Mouse (Mus musculus): ENCODE data around the gene Kiss1.
"Not testable (repeated sequence)": the region's sequence is repeated elsewhere in the genome, so short reads cannot be mapped to it uniquely, and the experiment has no call there.

Kiss1 gene

DNA sequence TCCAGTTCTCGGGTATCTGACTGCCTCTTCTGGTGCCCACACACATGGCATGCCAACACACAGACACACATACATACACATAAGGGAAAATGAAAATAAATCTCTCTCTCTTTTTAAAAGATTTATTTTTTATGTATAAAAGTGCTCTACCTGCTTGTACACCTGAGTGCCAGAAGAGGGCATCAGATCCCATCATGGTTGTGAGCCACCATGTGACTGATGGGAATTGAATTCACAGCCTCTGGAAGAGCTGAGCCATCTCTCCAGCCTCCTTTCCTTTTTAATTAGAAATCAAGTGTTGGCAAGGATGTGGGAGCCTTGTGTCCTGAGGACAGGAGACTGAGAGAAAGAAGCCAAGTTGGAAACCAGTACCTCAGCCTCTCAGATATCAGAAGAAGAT is 4.5 kb upstream of the Kiss1 start:
- no peak for DNase-seq (ENCODE audit: low read depth in 2 of 2, low spot score in 2 of 2)

DNA sequence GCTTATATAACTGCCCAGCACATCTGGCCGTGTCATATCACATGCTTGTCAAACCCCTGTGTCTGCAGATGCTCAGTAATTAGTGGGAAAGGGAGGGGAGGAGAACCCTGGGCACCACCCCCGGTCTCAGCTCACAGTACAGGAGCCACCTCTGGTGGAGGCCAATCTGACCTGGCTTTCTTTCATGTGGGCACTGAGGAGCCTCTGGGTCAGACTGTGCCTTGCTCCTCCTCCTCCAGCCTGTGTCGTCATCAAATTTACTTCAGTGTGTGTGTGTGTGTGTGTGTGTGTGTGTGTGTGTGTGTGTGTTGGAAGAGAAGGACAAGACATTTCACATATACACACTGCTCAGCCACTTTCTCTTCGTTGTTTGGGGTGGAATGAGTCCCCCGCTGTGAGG is 1.7 kb downstream of the Kiss1 start:
- no peak for DNase-seq (ENCODE audit: low read depth in 2 of 2, low spot score in 2 of 2)

DNA sequence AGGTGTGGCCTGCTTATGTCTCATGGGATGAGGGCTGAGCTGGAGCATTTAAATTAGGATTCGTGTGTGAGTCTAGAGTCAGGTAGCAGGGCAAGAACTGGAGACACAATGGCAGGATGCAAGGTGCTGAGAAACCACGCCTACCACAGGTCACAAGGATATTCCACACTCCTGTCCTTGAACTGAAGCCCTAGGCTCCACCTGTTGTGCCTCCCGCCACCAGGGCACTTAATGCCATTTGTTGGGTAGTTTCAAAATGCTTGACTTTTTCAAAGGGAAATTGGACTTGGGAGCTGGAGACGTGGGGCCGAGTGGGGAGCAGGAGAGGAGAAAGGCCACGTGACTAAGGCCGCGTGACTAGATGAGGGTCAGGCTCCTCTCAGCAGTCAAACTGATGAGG is 4.3 kb downstream of the Kiss1 start:
- DNase-seq (ENCODE audit: low read depth in 2 of 2, low spot score in 2 of 2) = no peak

DNA sequence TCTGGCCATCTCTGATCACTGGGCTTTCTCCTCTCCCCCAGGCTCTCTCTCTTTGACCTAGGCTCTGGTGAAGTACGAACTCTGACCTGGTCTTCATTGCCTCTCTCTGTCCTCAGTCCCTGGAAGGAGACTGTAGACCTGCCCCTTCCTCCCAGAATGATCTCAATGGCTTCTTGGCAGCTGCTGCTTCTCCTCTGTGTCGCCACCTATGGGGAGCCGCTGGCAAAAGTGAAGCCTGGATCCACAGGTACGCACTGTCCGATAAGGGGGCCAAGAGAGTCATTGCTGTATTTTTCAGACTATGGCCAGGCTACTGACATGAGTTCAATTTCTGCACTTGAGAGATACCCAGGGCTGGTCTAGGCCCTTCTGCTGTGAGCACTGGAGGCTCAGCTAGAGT is 5.4 kb downstream of the Kiss1 start:
- no peak for DNase-seq (ENCODE audit: low read depth in 2 of 2, low spot score in 2 of 2)

DNA sequence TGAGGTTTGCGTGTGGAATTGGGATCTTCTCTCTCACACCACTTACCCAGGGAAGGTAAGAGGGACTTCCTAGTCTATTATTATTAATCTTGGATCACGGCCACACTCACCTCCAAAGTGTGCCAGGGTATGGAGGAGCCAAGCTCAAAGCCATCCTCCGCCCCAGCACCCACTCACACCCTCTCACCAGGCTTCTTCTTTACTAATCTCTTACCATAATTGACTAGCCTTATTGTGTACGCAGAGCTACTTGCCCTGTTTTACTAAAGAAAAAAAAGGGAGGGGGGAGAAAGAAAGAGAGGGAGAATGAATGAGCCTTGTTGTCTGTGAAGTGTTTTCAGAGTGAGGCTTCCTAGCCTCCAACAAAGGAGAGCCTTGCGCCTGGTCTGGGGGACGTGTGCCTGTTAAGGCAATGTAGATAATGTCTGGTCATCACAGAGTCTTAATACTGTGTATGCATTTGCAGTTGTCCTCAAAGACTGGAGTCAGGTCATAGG is 6.7 kb downstream of the Kiss1 start:
- no peak for DNase-seq (ENCODE audit: low read depth in 2 of 2, low spot score in 2 of 2)

DNA sequence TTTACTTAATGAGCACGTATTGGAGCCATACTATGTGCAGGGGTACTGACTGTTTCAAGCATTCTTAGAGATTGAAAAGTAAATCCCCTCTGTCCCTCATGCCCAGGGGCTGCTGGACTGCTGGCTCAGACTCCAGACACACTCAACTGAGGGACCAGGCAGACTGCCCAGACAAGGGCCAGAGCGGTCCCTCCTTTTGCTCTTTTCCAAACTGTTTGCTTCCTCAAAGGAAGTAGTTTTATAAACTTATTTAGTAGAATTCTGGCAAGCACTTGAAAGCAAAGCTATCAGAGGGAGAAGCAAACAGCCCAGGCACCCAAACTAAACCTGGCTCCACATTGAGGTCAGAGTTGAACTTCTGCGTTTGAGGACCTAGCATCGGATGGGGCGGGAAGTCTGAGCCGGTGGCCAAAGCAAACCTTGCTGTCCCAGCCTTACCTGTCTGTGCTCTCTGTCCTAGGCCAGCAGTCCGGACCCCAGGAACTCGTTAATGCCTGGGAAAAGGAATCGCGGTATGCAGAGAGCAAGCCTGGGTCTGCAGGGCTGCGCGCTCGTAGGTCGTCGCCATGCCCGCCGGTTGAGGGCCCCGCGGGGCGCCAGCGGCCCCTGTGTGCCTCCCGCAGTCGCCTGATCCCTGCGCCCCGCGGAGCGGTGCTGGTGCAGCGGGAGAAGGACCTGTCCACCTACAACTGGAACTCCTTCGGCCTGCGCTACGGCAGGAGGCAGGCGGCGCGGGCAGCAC is 7.4 kb downstream of the Kiss1 start:
- DNase-seq (ENCODE audit: low read depth in 2 of 2, low spot score in 2 of 2) = no peak

DNA sequence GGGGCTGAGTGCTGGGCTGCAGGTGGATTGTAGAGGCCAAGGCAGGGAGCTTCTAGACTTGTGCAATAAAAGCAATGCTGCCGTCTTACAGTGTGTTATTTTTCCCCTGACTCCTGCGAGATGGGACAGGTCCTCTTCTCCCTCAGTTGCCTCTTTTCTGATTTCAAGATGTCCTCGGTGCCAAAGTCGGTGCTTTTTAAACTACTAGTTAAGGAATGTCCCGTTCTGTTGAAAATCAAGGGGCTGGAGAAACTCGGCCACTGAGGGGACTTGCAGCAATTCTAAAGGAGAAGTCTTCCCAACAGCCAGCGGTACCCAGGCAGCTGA is 7.9 kb downstream of the Kiss1 start:
- no peak for DNase-seq (ENCODE audit: low read depth in 2 of 2, low spot score in 2 of 2)

DNA sequence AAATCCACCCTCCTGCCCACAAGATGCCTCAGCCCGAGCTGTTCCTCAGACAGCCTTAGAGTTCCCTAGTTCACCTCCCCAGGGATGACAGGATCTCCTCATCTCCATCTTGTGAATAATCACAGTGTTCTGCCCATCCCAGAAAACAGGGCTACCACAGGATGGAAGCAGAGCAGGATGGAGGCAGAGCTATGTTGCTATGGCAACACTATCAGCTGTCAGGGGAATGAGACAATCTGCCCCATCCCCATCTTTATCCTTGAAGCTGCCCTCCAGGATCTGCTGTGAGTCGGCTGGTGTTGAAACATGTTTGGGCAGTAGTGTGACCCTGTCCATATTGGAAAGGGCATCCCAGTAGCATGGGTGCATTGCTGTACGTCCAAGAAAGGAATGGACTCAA is 9.5 kb downstream of the Kiss1 start:
- DNase-seq (ENCODE audit: low read depth in 2 of 2, low spot score in 2 of 2) = no peak

DNA sequence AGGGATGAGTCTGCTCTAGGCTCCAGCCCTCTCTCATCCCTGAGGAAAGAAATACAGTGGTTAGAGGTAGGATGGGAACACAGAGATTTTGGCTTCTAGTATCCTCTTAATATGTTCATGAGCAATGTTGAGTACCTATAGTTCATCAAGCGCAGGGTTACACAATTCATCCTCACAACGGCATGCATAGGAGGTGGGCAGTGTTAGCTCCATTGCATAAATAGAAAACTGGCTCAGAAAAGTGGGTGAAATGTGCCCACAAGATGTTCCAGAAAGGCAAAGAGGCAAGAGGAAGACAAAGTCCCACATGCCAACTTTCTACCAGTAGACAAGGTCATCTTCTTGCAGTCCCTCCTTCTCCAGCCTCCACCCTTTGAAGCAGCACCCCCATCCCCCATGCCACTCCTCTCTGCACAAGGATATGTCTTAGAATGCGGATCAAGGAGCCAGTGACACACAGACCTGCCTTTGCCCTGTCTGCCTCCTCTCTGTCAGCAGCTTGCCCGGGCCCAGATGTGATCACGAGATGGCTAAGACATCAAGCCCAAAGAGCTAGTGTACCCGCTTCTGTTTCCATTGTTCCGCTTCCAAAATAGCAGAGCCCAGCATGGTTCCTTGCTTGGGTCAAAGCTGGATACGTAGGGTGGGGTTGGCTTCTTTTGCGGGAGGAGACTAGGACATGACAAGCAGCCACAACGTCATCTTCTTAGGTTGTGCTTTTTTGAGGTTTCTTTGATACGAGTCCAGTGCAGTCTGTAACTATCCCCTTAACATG is 11.2 kb downstream of the Kiss1 start:
- no peak for DNase-seq (ENCODE audit: low read depth in 2 of 2, low spot score in 2 of 2)

DNA sequence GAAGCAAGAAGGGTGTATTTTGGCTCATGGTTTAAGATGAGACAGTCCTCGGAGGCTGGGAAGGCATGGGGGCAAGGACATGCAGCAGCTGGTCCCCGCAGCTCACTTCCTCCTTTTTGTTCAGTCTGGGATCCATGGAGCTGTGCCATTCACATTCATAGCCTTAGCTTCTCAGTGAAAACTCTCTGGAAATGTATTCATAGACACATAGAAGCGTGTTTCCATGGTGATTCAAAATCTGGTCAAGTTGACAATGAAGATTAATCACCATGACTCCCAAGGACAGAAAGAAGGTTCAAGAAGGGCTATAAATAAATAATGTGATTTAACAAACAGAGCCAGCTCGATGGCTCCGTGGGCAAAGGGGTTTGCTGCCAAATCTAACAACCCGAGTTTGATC is 12.3 kb downstream of the Kiss1 start:
- no peak for DNase-seq (ENCODE audit: low read depth in 2 of 2, low spot score in 2 of 2)

DNA sequence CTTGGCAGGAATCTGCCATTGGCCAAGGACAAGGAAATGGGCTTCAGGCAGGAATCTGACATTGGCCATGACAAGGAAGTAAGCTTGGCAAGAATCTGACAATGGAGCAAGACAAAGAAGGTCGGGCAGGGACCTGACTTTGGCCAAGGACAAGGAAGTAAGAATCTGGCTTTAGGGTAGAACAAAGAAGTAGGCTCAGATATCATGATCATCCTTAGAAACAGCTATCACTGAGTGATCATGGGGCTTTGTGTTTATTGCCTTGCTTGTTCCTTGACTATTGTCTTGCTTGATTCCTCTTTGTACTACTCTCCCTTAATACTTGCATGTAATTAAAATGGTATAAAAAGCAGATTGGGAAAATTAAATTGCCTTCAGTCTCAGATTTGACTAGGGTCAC is 18.7 kb downstream of the Kiss1 start:
- DNase-seq (ENCODE audit: low read depth in 2 of 2, low spot score in 2 of 2) = not testable (repeated sequence)

DNA sequence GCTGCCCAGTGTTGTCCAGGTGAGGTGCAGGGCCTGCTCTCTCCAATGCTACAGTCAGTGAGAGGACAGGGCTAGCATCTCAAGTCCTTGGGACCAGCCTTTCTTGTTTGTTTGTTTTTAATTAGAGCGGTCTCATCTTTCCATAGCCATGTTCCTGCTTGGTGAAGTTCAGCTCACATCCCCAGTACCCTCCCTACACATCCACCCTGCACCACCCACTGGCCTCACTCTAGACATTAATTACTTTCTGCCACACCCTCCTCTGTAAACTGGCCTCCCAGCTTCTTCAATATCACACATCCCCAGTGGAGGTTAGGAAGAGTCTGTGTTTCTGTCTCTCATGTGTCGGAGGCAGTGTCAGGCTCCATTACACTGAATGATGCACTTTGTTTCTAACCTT is 22.7 kb downstream of the Kiss1 start:
- no peak for DNase-seq (ENCODE audit: low read depth in 2 of 2, low spot score in 2 of 2)

DNA sequence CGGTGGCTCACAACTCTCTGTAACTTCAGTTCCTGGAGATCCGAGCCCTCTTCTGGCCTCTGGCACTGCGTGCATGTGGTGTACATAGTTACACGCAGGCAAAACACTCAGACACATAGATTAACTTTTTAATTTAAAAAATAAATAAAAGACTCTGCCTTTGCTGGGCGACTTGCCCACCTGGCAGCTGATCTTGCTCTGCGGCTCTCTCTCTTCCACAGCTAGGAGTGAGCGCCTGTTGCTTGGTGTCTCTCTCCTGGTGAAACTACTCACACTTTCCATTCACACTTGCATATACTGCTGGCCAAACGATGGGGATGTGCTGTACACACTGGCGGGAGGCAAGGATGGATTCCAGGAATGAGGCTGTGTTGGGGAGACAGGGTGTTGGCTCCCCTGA is 24.9 kb downstream of the Kiss1 start:
- DNase-seq (ENCODE audit: low read depth in 2 of 2, low spot score in 2 of 2) = no peak

DNA sequence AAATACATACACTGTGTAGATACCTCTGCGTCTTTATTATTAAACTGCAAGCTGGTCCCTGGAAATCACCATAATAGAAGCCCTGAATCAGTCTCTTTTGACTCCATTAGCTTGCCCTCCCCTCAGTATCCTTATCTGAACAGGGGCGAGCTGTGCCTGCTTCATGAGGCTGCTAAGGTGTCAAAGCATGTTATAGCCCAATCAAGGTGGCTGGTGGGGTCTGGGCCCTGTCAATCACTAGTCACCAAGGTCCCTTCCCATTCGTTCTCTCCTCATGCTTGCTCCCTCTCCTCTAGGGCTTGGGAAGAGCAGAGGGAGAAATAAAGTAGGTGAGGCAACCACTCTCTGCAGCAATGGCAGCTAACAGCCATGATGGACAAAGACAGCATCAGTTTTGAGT is 25.6 kb downstream of the Kiss1 start:
- DNase-seq (ENCODE audit: low read depth in 2 of 2, low spot score in 2 of 2) = no peak

DNA sequence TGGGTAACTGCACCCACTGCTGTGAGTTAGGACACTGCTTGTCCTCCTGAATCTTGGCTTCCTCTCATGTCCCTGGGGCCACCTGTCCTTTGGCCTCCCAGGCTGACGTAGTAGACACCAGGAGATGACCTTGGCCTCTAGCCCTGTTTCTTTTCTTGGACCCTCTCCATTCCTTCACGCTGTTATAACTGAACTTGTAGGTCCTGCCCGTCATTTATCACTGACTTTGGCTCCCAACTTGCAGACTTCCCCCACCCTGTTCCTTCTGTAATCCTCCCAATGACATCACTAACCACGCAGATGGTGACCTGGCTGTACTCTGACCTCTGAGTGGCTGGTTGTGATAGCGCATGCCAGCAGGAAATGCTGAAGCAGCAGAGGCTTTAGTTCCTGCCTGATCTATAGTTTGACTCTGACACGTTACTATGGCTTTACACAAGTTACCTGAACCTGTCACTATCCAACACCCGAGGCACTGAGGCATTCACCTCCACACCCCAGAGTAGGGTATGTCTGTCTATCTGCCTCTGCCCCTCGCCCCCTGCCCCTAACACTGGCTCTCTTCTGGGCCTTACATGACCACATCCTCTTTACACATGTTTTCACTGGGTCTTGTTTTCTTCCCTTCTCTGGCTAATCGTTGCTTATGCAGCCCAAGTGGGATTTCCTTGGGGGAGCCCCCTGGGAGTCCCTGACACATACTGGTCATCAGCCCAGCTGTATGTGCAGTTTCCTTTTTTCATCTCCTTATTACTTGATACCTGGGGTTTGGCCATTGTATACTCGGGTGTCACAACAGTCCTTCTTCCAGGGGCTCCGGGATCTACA is 26.2 kb downstream of the Kiss1 start:
- no peak for DNase-seq (ENCODE audit: low read depth in 2 of 2, low spot score in 2 of 2)

DNA sequence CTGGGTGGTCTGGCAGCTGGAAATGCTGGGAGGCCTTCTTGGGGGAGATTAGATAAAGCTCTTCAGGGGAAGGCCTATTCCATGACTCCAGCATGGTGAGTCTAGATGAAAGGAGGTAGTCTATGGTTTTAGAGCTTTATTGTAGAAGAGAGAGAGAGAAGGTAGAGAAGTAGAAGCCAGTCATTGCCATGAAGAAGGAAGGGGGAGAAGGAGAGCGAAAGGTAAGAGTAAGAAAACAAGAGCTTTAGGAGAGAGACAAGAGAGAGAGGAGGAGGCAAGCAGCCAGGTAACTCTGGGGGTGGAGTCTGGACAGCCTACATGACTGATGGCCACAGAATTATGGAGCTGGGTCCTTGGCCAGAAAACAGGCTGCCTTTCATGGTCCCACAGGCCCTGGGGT is 28.5 kb downstream of the Kiss1 start, which contains the start of gene Ren1:
Gene Ren1 (plus strand): TSS at position 301 of the 400 bp plus-strand sequence.
- no peak for DNase-seq (ENCODE audit: low read depth in 2 of 2, low spot score in 2 of 2)

DNA sequence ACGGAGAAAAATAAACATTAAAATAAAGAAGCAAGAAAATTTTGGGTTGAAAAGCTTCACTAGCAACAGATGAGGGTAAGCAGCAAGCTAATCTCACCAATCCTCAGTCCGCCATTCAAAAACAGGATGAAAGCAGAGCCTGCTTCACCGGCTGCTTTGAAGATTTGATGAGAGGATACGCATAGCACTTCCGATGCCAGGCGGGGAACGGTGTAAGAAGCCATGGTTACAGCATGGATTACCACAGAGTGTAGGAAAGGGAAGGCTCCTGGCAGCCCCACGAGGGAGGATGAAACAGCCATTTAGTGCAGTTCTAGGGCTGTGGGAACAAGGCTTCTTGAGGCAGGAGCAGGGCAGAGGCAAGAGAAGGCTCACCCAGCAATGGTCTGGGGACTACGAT is 30.1 kb downstream of the Kiss1 start:
- DNase-seq (ENCODE audit: low read depth in 2 of 2, low spot score in 2 of 2) = no peak

DNA sequence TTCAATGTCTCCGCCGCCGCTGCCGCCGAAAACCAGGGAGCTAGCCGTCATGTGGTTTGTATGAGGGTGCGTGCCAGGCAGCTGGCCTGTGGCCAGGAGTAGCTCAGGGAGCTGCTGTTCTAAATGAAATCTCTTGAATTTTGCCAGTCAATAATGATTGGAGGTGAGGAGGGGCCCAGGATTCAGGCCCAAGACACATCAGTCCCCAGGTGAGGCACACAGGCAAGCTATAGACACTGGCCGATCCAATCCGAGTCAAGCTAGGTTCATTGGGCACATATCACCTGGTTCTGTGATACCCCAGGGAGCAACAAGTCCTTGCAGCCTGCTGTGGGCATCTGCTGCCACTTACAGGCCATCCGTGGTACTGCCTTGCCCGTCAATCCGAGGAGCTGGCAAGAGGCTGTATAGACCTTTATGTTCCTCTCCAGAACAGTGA is 31.7 kb downstream of the Kiss1 start:
- peak; percentile 18 to 45 for DNase-seq (ENCODE audit: low read depth in 2 of 2, low spot score in 2 of 2)

DNA sequence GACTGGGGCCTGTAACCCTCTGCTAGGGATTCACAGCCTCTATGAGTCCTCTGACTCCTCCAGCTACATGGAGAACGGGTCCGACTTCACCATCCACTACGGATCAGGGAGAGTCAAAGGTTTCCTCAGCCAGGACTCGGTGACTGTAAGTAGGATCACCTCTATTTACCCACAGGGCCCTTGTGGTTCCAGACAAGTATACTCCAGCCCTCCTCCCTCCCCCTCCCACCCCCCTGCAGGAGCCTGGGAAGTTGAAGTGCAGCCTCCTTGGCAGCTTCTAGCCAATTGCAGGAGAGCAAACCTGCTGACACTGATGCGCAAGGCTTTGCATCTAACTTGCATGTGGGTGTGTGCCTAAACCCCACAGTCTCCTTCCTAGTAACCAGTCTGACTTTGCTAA is 33.8 kb downstream of the Kiss1 start:
- DNase-seq (ENCODE audit: low read depth in 2 of 2, low spot score in 2 of 2) = no peak

DNA sequence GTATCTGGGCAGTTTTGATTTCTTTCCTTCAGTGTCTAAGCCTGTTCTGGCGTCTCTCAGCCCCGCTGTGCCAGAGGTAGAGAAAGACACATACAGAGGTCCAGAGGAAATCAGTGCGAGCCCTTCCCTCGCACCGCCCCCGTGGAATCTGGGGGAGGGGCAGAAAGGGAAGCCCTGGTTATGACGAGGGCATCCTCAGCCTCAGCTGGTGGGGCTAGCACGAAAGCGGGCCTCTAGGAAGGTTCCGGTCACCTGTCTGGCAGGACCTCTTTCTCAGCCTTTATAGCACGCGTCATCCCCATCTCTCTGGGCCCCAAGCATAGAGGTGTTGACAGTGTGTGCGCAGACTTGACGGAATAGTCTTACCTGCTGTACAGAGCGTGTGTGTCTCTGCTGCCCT is 34.2 kb downstream of the Kiss1 start:
- no peak for DNase-seq (ENCODE audit: low read depth in 2 of 2, low spot score in 2 of 2)

DNA sequence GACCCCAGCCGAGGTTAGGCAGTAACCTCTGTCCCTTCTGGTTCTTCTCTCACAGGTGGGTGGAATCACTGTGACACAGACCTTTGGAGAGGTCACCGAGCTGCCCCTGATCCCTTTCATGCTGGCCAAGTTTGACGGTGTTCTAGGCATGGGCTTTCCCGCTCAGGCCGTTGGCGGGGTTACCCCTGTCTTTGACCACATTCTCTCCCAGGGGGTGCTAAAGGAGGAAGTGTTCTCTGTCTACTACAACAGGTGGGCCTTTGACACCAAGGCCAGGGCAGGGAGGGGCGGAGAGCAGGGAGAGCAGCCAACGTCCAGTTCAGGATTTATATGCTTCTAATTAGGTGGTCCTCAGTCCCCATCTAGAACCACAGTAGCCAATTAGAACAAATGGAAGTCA is 34.7 kb downstream of the Kiss1 start:
- no peak for DNase-seq (ENCODE audit: low read depth in 2 of 2, low spot score in 2 of 2)

DNA sequence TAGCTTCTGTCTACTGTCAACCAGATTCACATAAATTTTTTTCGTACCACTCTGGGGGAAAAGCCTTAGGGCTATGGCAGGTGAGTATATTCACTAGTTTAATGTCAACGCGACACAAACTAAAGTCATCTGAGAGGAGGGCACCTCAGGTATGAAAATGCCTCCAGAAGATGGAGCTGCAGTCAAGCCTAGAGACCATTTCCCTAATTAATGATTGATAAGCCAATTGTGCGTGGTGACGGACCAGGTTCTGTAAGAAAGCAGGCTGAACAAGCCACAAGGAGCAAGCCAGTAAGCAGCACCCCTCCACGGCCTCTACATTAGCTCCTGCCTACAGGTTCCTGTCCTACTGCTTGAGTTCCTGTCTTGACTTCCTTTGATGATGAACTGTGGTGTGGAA is 39.3 kb downstream of the Kiss1 start:
- DNase-seq (ENCODE audit: low read depth in 2 of 2, low spot score in 2 of 2) = no peak
